Mouse (Mus musculus) urinary bladder, postnatal 25 days (tissue): ENCODE data around the gene Get4.

Experiments
- DNase-seq: peaks from one replicate; pipeline ENCODE4 v3.0.0; 2022; ENCODE audit warnings: low spot score

The Get4 gene

DNA sequence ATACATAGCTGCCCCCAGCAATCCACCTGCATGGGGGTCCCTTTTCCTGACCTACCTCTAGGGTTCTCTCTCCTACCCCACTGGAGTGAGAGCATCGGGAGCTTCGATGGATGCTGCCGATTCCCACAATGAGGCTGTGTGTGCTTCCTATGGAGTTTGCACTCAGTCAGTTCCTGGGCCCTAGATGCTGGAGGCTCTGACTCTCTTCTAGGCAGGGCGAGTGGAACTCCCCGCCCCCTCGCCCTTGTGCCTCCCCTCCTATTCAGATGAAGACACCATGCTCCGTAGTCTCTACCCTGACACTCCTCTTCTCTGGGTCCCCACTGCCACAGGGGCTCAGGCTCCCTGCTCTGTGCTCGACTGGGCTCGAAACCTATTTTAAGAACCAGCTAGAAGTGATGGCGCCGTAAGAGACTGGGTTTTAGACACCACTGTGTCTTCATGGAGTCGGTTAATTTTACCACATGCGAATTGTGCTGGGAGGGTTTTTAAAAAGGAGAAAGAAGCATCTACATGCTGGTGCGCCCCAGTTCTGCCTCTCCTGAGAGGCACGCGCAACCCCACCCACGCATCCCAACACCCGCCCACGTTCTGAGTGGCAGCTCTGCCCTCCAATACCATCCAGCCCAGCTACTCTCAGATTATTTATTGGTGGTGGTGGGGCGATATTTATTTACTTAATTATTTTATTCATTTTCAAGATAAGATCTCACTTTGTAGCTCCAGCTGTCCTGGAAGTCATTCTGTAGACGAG, 65.8 kb downstream of the Get4 start:
- no peak for DNase-seq
